Mouse (Mus musculus) CD8-positive naive resting alpha-beta T cell, adult 57 days (primary cell): ENCODE results near the gene Ptov1. TPM values are rescaled to one million over a fixed set of nuclear protein-coding genes. Genes with fewer than 3 reads are reported as not detected.

Experiments
- total RNA-seq: library from RNA; stranded (reverse); gene quantifications from one replicate; pipeline ENCODE4 v1.2.4, GENCODE M21; 2023

Ptov1 gene
- 26.6 TPM for total RNA-seq

DNA sequence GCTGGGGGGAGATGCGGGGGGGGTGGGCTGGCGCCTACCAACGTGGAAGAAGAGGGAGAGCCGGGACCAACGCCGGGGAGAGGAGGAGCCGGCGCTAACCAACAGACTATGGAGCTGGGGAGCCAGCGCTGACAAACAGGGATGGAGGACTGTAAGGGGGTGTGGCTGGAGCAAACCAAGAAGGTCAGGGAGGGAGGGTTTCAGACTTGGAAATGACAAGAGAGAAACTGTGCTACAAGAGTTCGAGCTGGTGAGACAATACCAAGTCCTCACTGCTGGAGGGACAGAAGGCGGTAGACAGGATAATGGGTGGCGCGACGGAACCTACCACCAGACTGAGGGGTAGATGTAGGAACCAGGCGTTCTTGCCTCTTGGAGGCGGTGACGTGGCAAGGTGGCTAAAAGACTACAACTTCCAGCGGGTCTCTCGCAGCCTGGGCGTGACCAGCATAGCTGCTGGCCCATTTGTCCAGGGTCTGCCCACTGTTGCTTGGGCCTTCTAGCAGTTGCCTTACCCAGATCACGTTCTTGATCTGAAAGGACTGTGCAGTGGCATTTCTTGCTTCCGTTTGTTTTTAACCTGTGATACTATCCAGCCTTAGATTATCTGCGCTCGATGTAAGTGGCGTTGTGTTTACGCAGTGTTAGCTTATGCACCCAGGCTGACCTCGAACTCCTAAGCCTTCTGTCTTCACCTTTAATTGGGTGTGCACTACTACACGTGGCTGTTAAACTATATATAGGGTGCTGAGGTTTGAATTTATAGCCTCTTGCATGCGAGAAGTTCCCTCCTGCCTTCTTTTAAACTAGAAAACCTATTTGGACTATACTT, at the start of gene Ptov1:
Ptov1 (minus strand) TSS at position 92 of the 832 bp plus-strand sequence.

DNA sequence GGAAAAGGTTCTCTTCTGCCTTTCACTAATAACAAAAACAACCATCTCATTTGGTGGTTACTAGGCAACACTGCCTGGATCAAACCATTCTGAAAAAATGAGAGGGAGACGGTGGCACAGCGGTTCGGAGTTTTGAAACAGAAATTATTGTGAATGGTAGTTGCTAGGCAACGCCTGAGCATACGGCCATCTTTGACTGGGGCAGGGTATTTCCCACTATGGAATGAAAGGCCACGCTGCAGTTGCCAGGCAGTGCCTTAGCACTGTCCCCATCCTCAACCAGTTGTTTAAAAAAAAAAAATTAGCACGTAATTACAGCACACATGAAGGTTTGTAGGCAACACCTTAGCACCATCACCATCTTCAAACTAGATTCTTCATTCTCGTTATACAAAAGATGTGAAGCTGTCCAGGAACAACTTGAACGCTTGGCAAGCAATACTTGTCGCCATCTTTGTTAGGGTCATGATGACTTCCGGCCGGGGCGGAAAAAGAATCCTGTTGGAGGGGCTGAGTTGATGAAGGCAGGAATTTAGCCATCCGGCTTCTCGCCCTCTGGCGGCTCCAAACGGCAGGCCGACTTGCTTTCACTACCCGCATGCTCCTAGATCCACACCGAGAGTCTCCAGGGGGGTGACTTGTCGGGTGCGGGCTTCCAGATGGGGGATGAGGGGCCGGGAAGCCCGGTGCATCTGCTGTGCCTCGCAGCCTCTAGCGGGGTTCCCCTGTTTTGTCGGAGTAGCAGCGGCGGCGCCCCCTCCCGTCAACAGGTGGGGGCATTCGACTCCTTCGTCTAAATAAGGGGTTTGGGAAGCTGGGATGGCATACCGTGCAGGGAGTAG, 26.2 kb upstream of the Ptov1 start, which contains the start of gene Fuz:
Fuz (plus strand) TSS at position 487 of the 842 bp plus-strand sequence.

DNA sequence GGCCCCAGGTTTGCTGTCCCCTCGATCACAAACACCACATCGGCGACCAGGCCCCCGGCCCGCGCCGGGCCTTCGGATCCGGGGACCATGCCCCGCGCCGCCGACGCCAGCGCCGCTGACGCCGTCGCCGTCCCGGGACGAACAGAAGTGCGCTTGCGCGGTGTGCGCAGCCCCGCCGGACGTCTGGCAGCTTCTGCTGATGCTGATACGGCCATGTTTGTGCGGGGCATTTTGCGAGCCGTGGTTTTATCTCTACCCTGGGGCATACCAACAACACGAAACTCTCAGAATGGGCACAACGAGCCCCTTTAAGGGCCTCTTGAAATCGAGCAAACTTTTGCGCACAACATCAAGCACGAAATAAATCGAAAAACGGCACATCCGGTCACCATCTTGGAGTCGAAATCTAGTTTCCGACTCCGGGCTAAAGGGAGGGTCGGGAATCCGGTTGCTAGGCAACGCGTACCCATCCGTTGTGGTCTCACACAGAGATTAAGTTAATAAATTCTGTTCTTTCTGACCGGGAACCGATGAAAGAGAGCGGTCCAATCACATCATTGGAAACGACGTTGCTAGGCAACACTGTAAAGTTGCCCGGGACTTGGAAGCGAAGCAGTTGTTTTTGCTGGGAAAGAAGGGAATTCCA, 22.8 kb upstream of the Ptov1 start, which contains the start of gene Med25:
Med25 (minus strand) TSS at position 437 of the 646 bp plus-strand sequence.

DNA sequence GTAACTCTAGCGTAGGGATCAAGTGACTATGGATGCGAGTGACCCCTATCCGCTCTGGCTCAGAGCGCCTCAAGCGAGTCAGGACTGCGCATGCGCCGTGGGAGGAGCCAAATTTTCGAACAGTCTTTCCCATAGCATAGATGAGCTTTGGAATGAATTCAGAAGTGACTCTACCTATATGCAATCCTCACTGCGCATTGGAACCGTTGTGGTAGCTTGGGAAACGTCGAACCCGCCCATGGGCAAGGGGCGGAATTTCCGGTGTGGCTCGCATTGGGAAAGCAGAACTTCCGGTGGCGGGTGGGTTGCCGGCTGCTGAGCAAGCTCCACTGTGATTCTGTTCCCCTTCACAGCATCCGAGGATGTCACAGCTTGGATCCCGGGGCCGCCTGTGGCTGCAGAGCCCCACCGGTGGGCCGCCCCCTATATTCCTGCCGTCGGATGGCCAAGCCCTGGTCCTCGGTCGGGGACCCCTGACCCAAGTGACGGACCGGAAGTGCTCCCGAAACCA, 12.5 kb downstream of the Ptov1 start, which contains the start of gene Pnkp:
Pnkp (plus strand) TSS at position 98 of the 511 bp plus-strand sequence.

DNA sequence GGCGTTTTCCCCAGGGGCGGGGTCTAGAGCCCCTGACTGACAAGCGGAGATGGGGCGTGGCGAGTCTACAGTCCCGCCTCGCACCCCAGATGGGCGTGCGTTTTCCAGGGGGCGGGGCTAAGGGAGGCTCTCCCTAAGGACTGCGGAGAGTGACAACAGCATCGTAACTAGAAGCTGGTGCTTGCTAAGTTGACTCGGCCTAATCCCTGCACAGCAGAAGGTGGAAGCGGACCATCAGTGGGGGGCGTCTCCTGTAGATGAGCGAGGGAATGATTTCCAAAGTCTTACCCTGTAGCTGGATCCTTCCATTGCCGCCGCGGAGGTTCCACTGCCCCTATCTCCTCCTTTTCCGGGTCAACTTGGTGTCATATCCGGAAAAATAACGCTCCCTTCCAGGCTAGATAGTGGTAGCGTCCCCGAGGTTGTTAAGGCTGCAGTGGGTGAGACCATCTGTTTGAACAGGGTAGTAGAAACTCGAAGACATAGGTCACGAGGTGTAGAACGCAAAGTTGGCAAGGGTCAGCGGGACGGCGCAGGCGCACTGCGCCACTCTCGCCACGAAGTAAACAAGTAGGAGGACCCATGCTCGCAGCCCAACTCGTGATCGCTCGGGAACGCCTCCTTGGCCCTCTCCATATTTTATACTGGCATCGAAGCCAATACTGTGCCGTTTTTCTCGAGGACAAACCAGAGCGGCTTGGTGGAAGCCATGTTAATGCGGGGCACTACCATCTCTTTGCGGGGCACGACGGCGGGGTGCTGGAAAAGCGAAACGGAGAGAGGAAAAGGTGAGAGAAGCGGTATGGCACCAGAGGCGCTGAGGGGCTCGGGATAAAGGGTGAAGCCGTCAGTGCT, 20.8 kb downstream of the Ptov1 start, which contains the start of the genes Akt1s1 and Tbc1d17:
Akt1s1 (plus strand) TSS at position 431 of the 855 bp plus-strand sequence.
Tbc1d17 (minus strand) TSS at position 519 of the 855 bp plus-strand sequence.

DNA sequence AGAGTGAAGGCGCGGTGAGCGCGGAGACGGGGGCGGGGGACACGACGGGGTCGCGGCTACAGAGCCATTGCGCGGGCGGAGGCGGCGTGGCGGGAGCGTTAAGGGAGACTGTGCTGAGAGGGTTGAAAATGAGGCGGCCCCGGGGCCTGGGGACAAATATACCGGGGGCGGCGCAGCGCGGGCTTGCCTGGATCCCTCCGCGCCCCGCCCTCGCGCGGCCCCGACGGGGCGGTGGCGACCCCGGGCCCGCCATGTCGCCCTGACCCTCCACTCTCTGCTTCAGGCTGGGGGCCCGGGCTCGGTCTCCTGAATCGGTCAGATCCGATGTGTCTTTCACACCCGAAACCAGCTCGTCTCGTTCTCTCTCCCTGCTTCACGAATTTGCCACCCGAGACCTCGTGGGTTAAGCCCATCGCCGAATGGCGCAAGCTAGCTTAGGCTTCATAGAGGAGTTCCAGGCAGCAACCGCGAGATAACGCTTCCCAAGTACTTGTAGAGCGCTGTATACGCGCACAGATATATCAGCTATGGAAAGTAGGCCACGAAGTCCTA, 53.0 kb downstream of the Ptov1 start, which contains the start of gene Atf5:
Atf5 (minus strand) TSS at position 189 of the 552 bp plus-strand sequence.

DNA sequence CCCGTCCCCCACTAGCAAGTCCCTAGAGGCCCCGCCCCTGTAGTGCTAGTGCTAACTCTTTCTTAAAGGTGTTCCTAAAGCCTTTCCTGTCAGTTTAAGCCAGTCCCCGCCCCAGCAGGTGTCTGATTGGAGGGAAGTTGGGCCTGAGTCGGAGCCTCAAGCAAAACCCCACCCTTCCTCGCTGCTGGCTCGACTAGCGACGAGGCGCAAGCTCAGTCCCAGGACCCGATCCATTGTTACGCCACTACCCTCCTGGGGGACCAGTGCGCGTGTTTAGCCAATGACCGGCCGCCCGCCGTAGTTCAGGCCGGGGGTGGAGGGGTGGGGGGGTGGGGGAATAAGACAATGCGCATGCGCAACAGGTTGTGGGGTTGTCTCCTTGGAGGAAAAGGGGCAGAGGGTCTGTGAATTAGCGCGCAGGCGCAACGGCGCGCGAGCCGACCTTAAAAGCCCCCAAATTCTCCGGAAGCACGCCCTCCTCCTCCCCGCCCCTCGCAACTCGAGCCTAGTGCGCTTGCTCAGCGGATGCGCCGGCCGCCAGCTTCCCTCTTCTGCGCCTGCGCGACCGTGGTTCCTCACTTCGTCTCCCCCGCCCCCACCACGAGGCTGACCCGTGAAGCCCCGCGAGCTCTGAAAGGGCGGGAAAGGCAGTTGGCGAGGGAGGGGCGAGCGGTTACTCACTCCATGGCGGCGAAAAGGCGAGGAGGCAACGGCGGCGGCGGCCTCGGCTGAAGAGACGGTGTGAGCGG, 53.7 kb downstream of the Ptov1 start, which contains the start of the genes Nup62 and Il4i1:
Nup62 (plus strand) TSS at position 368 of the 749 bp plus-strand sequence.
Il4i1 (plus strand) TSS at position 667 of the 749 bp plus-strand sequence.

Other genes with a start within 250 kb of the Ptov1 start
- gene Myh14, start 198.9 kb downstream of the Ptov1 start, total RNA-seq: not detected
- gene Izumo2, start 161.0 kb downstream of the Ptov1 start, total RNA-seq: not detected
- gene Vrk3, start 121.4 kb downstream of the Ptov1 start, total RNA-seq: 74.9 TPM
- gene Zfp473, start 118.7 kb downstream of the Ptov1 start, total RNA-seq: 1.3 TPM
- gene Nup62, start 53.7 kb downstream of the Ptov1 start, total RNA-seq: 45.1 TPM
- 14.0 TPM for gene Il4i1, start 53.4 kb downstream of the Ptov1 start, total RNA-seq
- 4.8 TPM for gene Atf5, start 53.1 kb downstream of the Ptov1 start, total RNA-seq
- gene Akt1s1, start 20.8 kb downstream of the Ptov1 start, total RNA-seq: 47.0 TPM
- 80.3 TPM for gene Tbc1d17, start 20.7 kb downstream of the Ptov1 start, total RNA-seq
- gene Pnkp, start 12.6 kb downstream of the Ptov1 start, total RNA-seq: 46.8 TPM
- 62.0 TPM for gene Med25, start 22.9 kb upstream of the Ptov1 start, total RNA-seq
- gene Fuz, start 26.3 kb upstream of the Ptov1 start, total RNA-seq: 23.6 TPM
- gene Ap2a1, start 59.7 kb upstream of the Ptov1 start, total RNA-seq: 88.4 TPM
- not detected for gene Tsks, start 73.4 kb upstream of the Ptov1 start, total RNA-seq
- gene Cpt1c, start 105.1 kb upstream of the Ptov1 start, total RNA-seq: not detected
- gene Prmt1, start 116.8 kb upstream of the Ptov1 start, total RNA-seq: 147 TPM
- gene Irf3, start 127.9 kb upstream of the Ptov1 start, total RNA-seq: 127 TPM
- gene Bcl2l12, start 128.9 kb upstream of the Ptov1 start, total RNA-seq: 20.4 TPM
- 77.3 TPM for gene Scaf1, start 146.6 kb upstream of the Ptov1 start, total RNA-seq
- gene Rras, start 148.2 kb upstream of the Ptov1 start, total RNA-seq: 11.4 TPM
- gene Prr12, start 183.1 kb upstream of the Ptov1 start, total RNA-seq: 65.4 TPM
- gene Nosip, start 192.6 kb upstream of the Ptov1 start, total RNA-seq: 59.3 TPM
- gene Prrg2, start 192.9 kb upstream of the Ptov1 start, total RNA-seq: 1.7 TPM
- gene Rcn3, start 222.4 kb upstream of the Ptov1 start, total RNA-seq: 28.4 TPM
- gene Fcgrt, start 234.1 kb upstream of the Ptov1 start, total RNA-seq: 49.4 TPM